Mouse (Mus musculus) CH12.LX (cell line): ENCODE measurements around the gene Pou5f1. TPM values are rescaled to one million over a fixed set of nuclear protein-coding genes. Genes with fewer than 3 reads are reported as not detected.

Experiments
- DNase-seq: peaks from one replicate; pipeline ENCODE4 v3.0.0-alpha.2; 2013; ENCODE audit errors: extremely low read depth
- H3K27ac ChIP-seq: 2 replicates; pipeline ENCODE4 v1.5.1; 2012; ENCODE audit warnings: low read depth, mild to moderate bottlenecking, control low read depth, moderate library complexity; ENCODE audit not compliant: insufficient read depth
- H3K27me3 ChIP-seq: replicated peaks from 2 replicates; pipeline ENCODE3; 2012; ENCODE audit warnings: inconsistent platforms
- H3K36me3 ChIP-seq, 2 experiments: replicated peaks in 1 of 2; 2 replicates each; pipeline versions ENCODE3 to v1.6.1; 2012; ENCODE audit warnings: inconsistent platforms in 1 of 2, low read length in 1 of 2, mild to moderate bottlenecking in 1 of 2, mixed read lengths in 1 of 2, moderate library complexity in 1 of 2; ENCODE audit not compliant: control insufficient read depth in 1 of 2, insufficient read depth in 1 of 2
- H3K4me1 ChIP-seq, 2 experiments: 2 replicates each; pipeline ENCODE4 v1.6.1; 2012; ENCODE audit warnings: inconsistent platforms in 1 of 2, moderate library complexity in 1 of 2; ENCODE audit not compliant: insufficient read depth in 2 of 2, control insufficient read depth in 1 of 2
- H3K4me2 ChIP-seq: 2 replicates; pipeline ENCODE4 v1.6.1; 2012; ENCODE audit warnings: low read depth, mild to moderate bottlenecking, control low read depth; ENCODE audit not compliant: poor library complexity, insufficient read depth, severe bottlenecking
- H3K4me3 ChIP-seq, 3 experiments: fragments of 150-350 bp in 1 of 3; sonication (generic) in 1 of 3; replicated peaks in 1 of 3; 2 replicates each; pipeline versions ENCODE3 to v1.5.1; 2011 to 2012; ENCODE audit warnings: low read depth in 2 of 3, low read length in 2 of 3, mild to moderate bottlenecking in 2 of 3, moderate library complexity in 2 of 3, control low read depth in 1 of 3, improper control_type of control experiment in 1 of 3, inconsistent platforms in 1 of 3, mixed read lengths in 1 of 3; ENCODE audit not compliant: poor library complexity in 1 of 3
- H3K79me2 ChIP-seq: replicated peaks from 2 replicates; pipeline ENCODE4 v1.6.1; 2012; ENCODE audit warnings: mild to moderate bottlenecking, moderate library complexity; ENCODE audit not compliant: control insufficient read depth, poor library complexity, insufficient read depth, severe bottlenecking; ENCODE audit errors: extremely low read depth
- H3K9ac ChIP-seq: 2 replicates; pipeline ENCODE4 v1.6.1; 2012; ENCODE audit warnings: low read depth, mild to moderate bottlenecking, control low read depth, moderate library complexity; ENCODE audit not compliant: insufficient read depth
- H3K9me3 ChIP-seq: replicated peaks from 2 replicates; pipeline ENCODE3; 2012; ENCODE audit warnings: low read length, inconsistent platforms, mixed read lengths
- CHD1 ChIP-seq: IDR thresholded peaks from 2 replicates; pipeline ENCODE4 v1.6.1; 2012; ENCODE audit warnings: low read depth, low read length, improper control_type of control experiment, inconsistent platforms
- CHD2 ChIP-seq: IDR thresholded peaks from 2 replicates; pipeline ENCODE4 v1.6.1; 2011; ENCODE audit warnings: low read length, improper control_type of control experiment
- ETS1 ChIP-seq: conservative IDR thresholded peaks from 2 replicates; pipeline ENCODE4 v1.6.1; 2012; ENCODE audit warnings: low read depth, mild to moderate bottlenecking, inconsistent platforms, low read length, improper control_type of control experiment, moderate library complexity
- HCFC1 ChIP-seq: IDR thresholded peaks from 2 replicates; pipeline ENCODE4 v1.6.1; 2012; ENCODE audit warnings: low read depth, mild to moderate bottlenecking, inconsistent platforms, low read length, improper control_type of control experiment
- MAFK ChIP-seq: IDR thresholded peaks from 2 replicates; pipeline ENCODE4 v1.6.1; 2011; ENCODE audit warnings: low read length, improper control_type of control experiment; ENCODE audit not compliant: insufficient replicate concordance
- MEF2A ChIP-seq: IDR thresholded peaks from 2 replicates; pipeline ENCODE4 v1.6.1; 2014; ENCODE audit warnings: low read depth, mild to moderate bottlenecking, inconsistent platforms, low read length, improper control_type of control experiment, borderline replicate concordance
- MXI1 ChIP-seq: IDR thresholded peaks from 2 replicates; pipeline ENCODE4 v1.6.1; 2011; ENCODE audit warnings: mild to moderate bottlenecking, low read depth, low read length, improper control_type of control experiment
- NRF1 ChIP-seq: IDR thresholded peaks from 2 replicates; pipeline ENCODE4 v1.6.1; 2014; ENCODE audit warnings: low read depth, mild to moderate bottlenecking, inconsistent platforms, low read length, improper control_type of control experiment, moderate library complexity
- RAD21 ChIP-seq: IDR thresholded peaks from 2 replicates; pipeline ENCODE4 v1.6.1; 2011; ENCODE audit warnings: low read depth, mild to moderate bottlenecking, low read length, improper control_type of control experiment, moderate library complexity
- USF1 ChIP-seq: IDR thresholded peaks from 2 replicates; pipeline ENCODE4 v1.6.1; 2014; ENCODE audit warnings: low read depth, mild to moderate bottlenecking, inconsistent platforms, low read length, improper control_type of control experiment
- USF2 ChIP-seq: conservative IDR thresholded peaks from 2 replicates; pipeline ENCODE4 v1.6.1; 2011; ENCODE audit warnings: low read depth, low read length, improper control_type of control experiment
- ZC3H11A ChIP-seq: IDR thresholded peaks from 2 replicates; pipeline ENCODE4 v1.6.1; 2012; ENCODE audit warnings: low read depth, mild to moderate bottlenecking, inconsistent platforms, low read length, improper control_type of control experiment
- ZKSCAN1 ChIP-seq: IDR thresholded peaks from 2 replicates; pipeline ENCODE4 v1.6.1; 2012; ENCODE audit warnings: low read depth, inconsistent platforms, low read length, improper control_type of control experiment, borderline replicate concordance
- ZNF384 ChIP-seq: IDR thresholded peaks from 2 replicates; pipeline ENCODE4 v1.6.1; 2012; ENCODE audit warnings: low read depth, low read length, improper control_type of control experiment, inconsistent platforms
- dilution Hi-C: fragments of 300-500 bp; cut with MboI; formaldehyde crosslinking; loops from 2 replicates; pipeline ENCODE4 v1.14.3; 2020; ENCODE audit warnings: low sequenced_read_pairs; ENCODE audit not compliant: extremely low pct_unique_long_range_greater_than_20kb, extremely low pct_ligation_motif_present
- in situ Hi-C: fragments of 300-500 bp; cut with MboI; formaldehyde crosslinking; loops from 3 replicates; pipeline ENCODE4 v1.14.3; 2019; ENCODE audit warnings: low sequenced_read_pairs, low pct_ligation_motif_present, low pct_unique_long_range_greater_than_20kb, mixed read lengths
- polyA plus RNA-seq: library from polyadenylated mRNA; unstranded; fragments of >175 nt; gene quantifications from 2 replicates; pipeline ENCODE4 v1.2.1, GENCODE M21; 2012; ENCODE audit warnings: low read depth; ENCODE audit not compliant: insufficient read length
- total RNA-seq, 2 experiments: library from RNA; depleted of rRNA; stranded (reverse); fragments of 300-350 nt in 1 of 2; fragments of >200 nt in 1 of 2; gene quantifications; 2 replicates each; pipeline ENCODE4 v1.2.3; 2012 to 2014

The Pou5f1 gene
- total and polyA plus RNA-seq, 3 experiments: 0.13 TPM; not detected in 2

GRCm38 (mm10) chr17:35539540-35539939 is 33.7 kb downstream of the Pou5f1 start:
- Histone ChIP-seq H3K4me3 (no peak overlapping the region), H3K27me3 (peaks cover 8% of the 10 kb centered on the region), H3K9me3 (no peaks in the 10 kb centered on the region), H3K79me2 (no peaks in the 10 kb centered on the region), H3K27ac (no peak overlapping the region), H3K9ac (no peak overlapping the region), H3K36me3 (no peaks in the 10 kb centered on the region), H3K4me1 (peaks cover 8 to 22% of the 10 kb centered on the region in 2 experiments), H3K4me2 (no peak overlapping the region)
- no peak for DNase-seq
- TF ChIP-seq ZC3H11A: no peak
- TF ChIP-seq ZKSCAN1: no peak
- no peak for TF ChIP-seq MAFK
- dilution Hi-C loops: no loop called here
- in situ Hi-C loops: no loop called here

DNA sequence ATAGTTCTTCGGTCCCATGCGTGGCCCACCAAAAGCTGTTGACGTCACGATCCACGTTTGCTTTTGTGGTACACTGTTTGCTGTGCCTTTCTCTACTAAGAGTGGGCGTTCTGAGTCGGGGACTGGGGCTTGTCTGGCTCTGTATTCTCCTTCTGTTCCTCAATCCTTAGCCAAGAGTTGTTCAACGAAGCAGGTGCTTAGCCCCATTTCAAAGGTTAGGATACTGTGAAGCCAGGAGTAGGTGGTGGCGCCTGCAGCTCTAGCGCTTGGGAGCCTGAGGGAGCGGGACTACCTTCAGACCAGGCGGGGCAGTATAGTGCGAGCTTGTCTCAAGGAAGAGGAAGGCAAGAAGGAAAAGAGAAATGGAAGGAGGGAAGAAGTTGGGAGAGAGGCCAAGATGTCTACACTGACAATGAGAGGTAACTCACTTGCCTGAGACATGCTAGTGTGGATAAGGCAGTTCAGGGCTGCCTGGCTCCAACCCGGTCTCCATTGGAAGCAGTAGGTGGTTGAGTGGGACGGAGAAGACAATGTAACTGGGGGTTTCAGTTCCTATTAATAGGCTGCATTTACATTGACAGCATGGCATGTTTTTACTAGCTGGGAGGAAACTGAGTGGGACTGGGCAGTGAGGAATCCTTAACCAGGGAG is 37.1 kb downstream of the Pou5f1 start:
- no peak overlapping the region for H3K9ac ChIP-seq
- peaks cover 6% of the 10 kb centered on the region for H3K27me3 ChIP-seq
- H3K79me2 ChIP-seq: no peaks in the 10 kb centered on the region
- peaks cover 8 to 25% of the 10 kb centered on the region in 2 experiments for H3K4me1 ChIP-seq
- no peaks in the 10 kb centered on the region for H3K36me3 ChIP-seq
- dilution Hi-C loops: no loop called here
- DNase-seq: no peak
- H3K9me3 ChIP-seq: no peaks in the 10 kb centered on the region
- TF ChIP-seq USF2 (no peak), CHD2 (no peak), ETS1 (no peak), RAD21 (no peak), MEF2A (no peak), MXI1 (no peak), MAFK (no peak), USF1 (no peak), CHD1 (no peak), ZNF384 (no peak), NRF1 (no peak), HCFC1 (no peak)
- H3K4me2 ChIP-seq: no peak overlapping the region
- in situ Hi-C loops: no loop called here
- H3K27ac ChIP-seq: no peak overlapping the region
- no peak overlapping the region for H3K4me3 ChIP-seq
